ENCODE assay signal across 25 mouse cellular contexts in genomic region chr1:183938361-183938760, GRCm38 (mm10).
DNase-seq lines count a peak whose midpoint lies in the region; ATAC-seq lines count a peak whose summit lies in the region.
"Had no signal": no experiment of that assay in that cellular context is flagged by ENCODE, and none has a peak within 500 bp of the region (broad histone marks: within the 10 kb centered on the region; RNA-seq: fewer than 3 reads in every experiment).

No protein-coding gene starts in this region.

- WGBS in heart, embryonic 10.5 days: 85% methylated on average over 6 of the region's 6 CpGs
- WGBS in midbrain, embryonic 11.5 days: 89% methylated on average over 6 of the region's 6 CpGs
- 90% methylated on average over 6 of the region's 6 CpGs for WGBS in midbrain, embryonic 15.5 days

- ATAC-seq in midbrain, embryonic 11.5 days (ENCODE audit: low FRiP score): no peak
- no peak for ATAC-seq in midbrain, embryonic 15.5 days (replicated peaks)
- ATAC-seq: activated CD4-positive, CD25-positive, alpha-beta regulatory T cell, adult 4 months; CD4-positive, CD25-positive, alpha-beta regulatory T cell, adult 4 months; forebrain, embryonic 14.5 days; forebrain, postnatal 0 days; hindbrain, embryonic 16.5 days; inflammation-experienced regulatory T-cells, adult 6 months had no signal

- DNase-seq in heart, adult 11 months: peak; percentile 54
- no peak for DNase-seq in heart, embryonic 10.5 days (ENCODE audit: low spot score)
- peak; percentile 39 for DNase-seq in midbrain, embryonic 11.5 days (ENCODE audit: low spot score, missing footprints)
- DNase-seq in hindlimb bud, embryonic 11.5 days (ENCODE audit: extremely low spot score, low read depth, low spot score): peak; percentile 33
- no peak for DNase-seq in layer of hippocampus, postnatal 10 days (ENCODE audit: low spot score in 2 of 2)
- DNase-seq in ovary, adult 18-20 months (ENCODE audit: low spot score): no peak
- DNase-seq: adrenal gland, adult 8-10 months; adrenal gland, postnatal 25 days; cerebellum, adult 11-12 months; cerebellum, adult 8-10 months; cerebellum, postnatal 10 days; cerebellum, postnatal 36 days; embryo, embryonic 11 days; forebrain, postnatal 0 days; gastrocnemius, postnatal 25 days; heart, adult 2 months had no signal

- H3K4me1 ChIP-seq in heart, embryonic 10.5 days: peaks cover 4% of the 10 kb centered on the region; the same call in 1 of the 2 replicates
- no peaks in the 10 kb centered on the region for H3K4me1 ChIP-seq in midbrain, embryonic 11.5 days (ENCODE audit: control insufficient read depth, insufficient read depth, low read length)
- no peaks in the 10 kb centered on the region for H3K4me1 ChIP-seq in midbrain, embryonic 15.5 days
- H3K4me1 ChIP-seq: hindbrain, embryonic 12.5 days had no signal

- H3K9me3 ChIP-seq in heart, embryonic 10.5 days: no peaks in the 10 kb centered on the region
- no peaks in the 10 kb centered on the region for H3K9me3 ChIP-seq in midbrain, embryonic 11.5 days (ENCODE audit: control insufficient read depth, low read length)
- H3K9me3 ChIP-seq in midbrain, embryonic 15.5 days: no peaks in the 10 kb centered on the region
- H3K9me3 ChIP-seq: embryonic facial prominence, embryonic 15.5 days; hindbrain, embryonic 12.5 days had no signal

- H3K4me2 ChIP-seq in midbrain, embryonic 11.5 days: no peak overlapping the region
- no peak overlapping the region for H3K4me2 ChIP-seq in midbrain, embryonic 15.5 days
- H3K4me2 ChIP-seq: embryonic facial prominence, embryonic 15.5 days; heart, embryonic 11.5 days; hindbrain, embryonic 12.5 days had no signal

- 0 out of 2 replicates have a peak, but pooled peaks cover 3% of the 10 kb centered on the region for H3K27me3 ChIP-seq in heart, embryonic 10.5 days (ENCODE audit: insufficient read depth, poor library complexity, severe bottlenecking)
- H3K27me3 ChIP-seq in midbrain, embryonic 11.5 days (ENCODE audit: control insufficient read depth, insufficient read depth, low read length): no peaks in the 10 kb centered on the region
- H3K27me3 ChIP-seq in midbrain, embryonic 15.5 days (replicated peaks): no peaks in the 10 kb centered on the region
- H3K27me3 ChIP-seq: embryonic facial prominence, embryonic 15.5 days; hindbrain, embryonic 12.5 days had no signal

- no peak overlapping the region for H3K4me3 ChIP-seq in heart, embryonic 10.5 days
- H3K4me3 ChIP-seq in midbrain, embryonic 11.5 days (ENCODE audit: low read depth, low read length): no peak overlapping the region
- no peak overlapping the region for H3K4me3 ChIP-seq in midbrain, embryonic 15.5 days
- H3K4me3 ChIP-seq: embryonic facial prominence, embryonic 15.5 days; heart, adult 2 months; hindbrain, embryonic 12.5 days had no signal

- no peaks in the 10 kb centered on the region for H3K36me3 ChIP-seq in heart, embryonic 10.5 days
- no peaks in the 10 kb centered on the region for H3K36me3 ChIP-seq in midbrain, embryonic 11.5 days (ENCODE audit: control insufficient read depth, insufficient read depth, low read length)
- H3K36me3 ChIP-seq in midbrain, embryonic 15.5 days (replicated peaks): no peaks in the 10 kb centered on the region
- H3K36me3 ChIP-seq: embryonic facial prominence, embryonic 15.5 days; hindbrain, embryonic 12.5 days had no signal

- H3K9ac ChIP-seq in midbrain, embryonic 11.5 days (ENCODE audit: low read length): no peak overlapping the region
- no peak overlapping the region for H3K9ac ChIP-seq in midbrain, embryonic 15.5 days
- H3K9ac ChIP-seq: embryonic facial prominence, embryonic 15.5 days; forebrain, postnatal 0 days; hindbrain, embryonic 12.5 days had no signal

- no peak overlapping the region for H3K27ac ChIP-seq in heart, embryonic 10.5 days
- H3K27ac ChIP-seq in midbrain, embryonic 11.5 days (ENCODE audit: low read depth, low read length): no peak overlapping the region
- no peak overlapping the region for H3K27ac ChIP-seq in midbrain, embryonic 15.5 days
- H3K27ac ChIP-seq: embryonic facial prominence, embryonic 15.5 days; heart, adult 2 months; hindbrain, embryonic 12.5 days had no signal

Comparison
In these comparisons a context has a peak if more than half of its experiments do, and no peak if none do; other contexts are left out.
1. DNase-seq: peak in heart, adult 11 months (single experiment), midbrain, embryonic 11.5 days (single experiment) and hindlimb bud, embryonic 11.5 days (single experiment); none in heart, embryonic 10.5 days (single experiment), layer of hippocampus, postnatal 10 days (0 of 2) and ovary, adult 18-20 months (single experiment).